15 mouse cellular contexts compared by ENCODE assay signal in the genomic region with DNA sequence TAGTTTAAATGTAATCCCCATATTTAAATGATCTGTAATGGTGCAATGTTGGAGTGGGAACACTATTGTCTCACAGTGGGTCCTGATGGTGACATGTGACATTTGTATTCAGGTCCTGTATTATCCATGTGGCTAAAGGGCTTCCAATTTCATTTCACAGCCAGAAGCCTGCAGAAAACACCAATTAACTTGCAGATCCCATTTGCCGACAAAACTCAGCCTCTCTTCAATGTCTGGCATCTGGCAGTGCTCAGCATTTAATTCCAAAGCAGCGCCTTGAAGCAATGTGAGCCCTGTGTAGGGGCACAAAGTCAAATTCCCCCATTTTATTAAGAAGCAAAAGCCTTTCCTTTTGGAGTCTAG.
DNase-seq lines count a peak whose midpoint lies in the region; ATAC-seq and TF ChIP-seq lines count a peak whose summit lies in the region.
"Had no signal": no experiment of that assay in that cellular context is flagged by ENCODE, and none has a peak within 500 bp of the region (broad histone marks: within the 10 kb centered on the region; RNA-seq: fewer than 3 reads in every experiment).

No protein-coding gene starts in this region.

- no peak overlapping the region for H3K27ac ChIP-seq in neural tube, embryonic 12.5 days
- peak overlapping the region; percentile 48; the same call in 1 of the 2 replicates for H3K27ac ChIP-seq in hindbrain, postnatal 0 days
- H3K27ac ChIP-seq in neural tube, embryonic 15.5 days (replicated peaks) = peak overlapping the region; percentile 61; the same call in 1 of the 2 replicates
- H3K27ac ChIP-seq in liver, embryonic 11.5 days (ENCODE audit: low read depth, low read length) = no peak overlapping the region
- H3K27ac ChIP-seq: liver, embryonic 13.5 days; macrophage had no signal

- H3K9ac ChIP-seq in neural tube, embryonic 12.5 days = no peak overlapping the region
- no peak overlapping the region for H3K9ac ChIP-seq in hindbrain, postnatal 0 days (replicated peaks; ENCODE audit: low read length)
- H3K9ac ChIP-seq in neural tube, embryonic 15.5 days (replicated peaks) = no peak overlapping the region
- H3K9ac ChIP-seq in liver, embryonic 11.5 days (ENCODE audit: low read depth, low read length) = no peak overlapping the region
- H3K9ac ChIP-seq: liver, embryonic 13.5 days had no signal

- TF ChIP-seq CTCF in hindbrain, postnatal 0 days (IDR thresholded peaks at IDR 0.05; ENCODE audit: low read depth) = no peak

- H3K4me3 ChIP-seq in neural tube, embryonic 12.5 days = no peak overlapping the region
- H3K4me3 ChIP-seq in hindbrain, postnatal 0 days (ENCODE audit: low read length) = no peak overlapping the region
- no peak overlapping the region for H3K4me3 ChIP-seq in neural tube, embryonic 15.5 days (replicated peaks)
- H3K4me3 ChIP-seq in liver, embryonic 11.5 days (ENCODE audit: low read depth, low read length) = no peak overlapping the region
- H3K4me3 ChIP-seq: liver, embryonic 13.5 days had no signal

- no peak overlapping the region for H3K4me2 ChIP-seq in neural tube, embryonic 12.5 days (replicated peaks)
- H3K4me2 ChIP-seq in hindbrain, postnatal 0 days (ENCODE audit: low read depth, low read length) = peak overlapping the region; percentile 33
- no peak overlapping the region for H3K4me2 ChIP-seq in neural tube, embryonic 15.5 days
- H3K4me2 ChIP-seq in liver, embryonic 11.5 days = no peak overlapping the region
- H3K4me2 ChIP-seq: liver, embryonic 13.5 days had no signal

- peaks cover 8% of the 10 kb centered on the region for H3K36me3 ChIP-seq in neural tube, embryonic 12.5 days
- peaks cover 4% of the 10 kb centered on the region for H3K36me3 ChIP-seq in hindbrain, postnatal 0 days (ENCODE audit: insufficient read depth, low read length)
- peaks cover 8% of the 10 kb centered on the region; the same call in 1 of the 2 replicates for H3K36me3 ChIP-seq in neural tube, embryonic 15.5 days
- no peaks in the 10 kb centered on the region; the same call in 1 of the 2 replicates for H3K36me3 ChIP-seq in liver, embryonic 11.5 days (ENCODE audit: control insufficient read depth, insufficient read depth, low read length)
- H3K36me3 ChIP-seq: liver, embryonic 13.5 days had no signal

- ATAC-seq in neural tube, embryonic 12.5 days (ENCODE audit: low FRiP score, low read depth) = peak; percentile 88
- ATAC-seq in hindbrain, postnatal 0 days = peak; percentile 87
- ATAC-seq in neural tube, embryonic 15.5 days (ENCODE audit: low FRiP score) = peak; percentile 85
- ATAC-seq in liver, embryonic 11.5 days (replicated peaks; ENCODE audit: low FRiP score) = no peak
- ATAC-seq: activated CD4-positive, CD25-positive, alpha-beta regulatory T cell, adult 4 months had no signal

- no peaks in the 10 kb centered on the region for H3K9me3 ChIP-seq in neural tube, embryonic 12.5 days
- no peaks in the 10 kb centered on the region for H3K9me3 ChIP-seq in hindbrain, postnatal 0 days (ENCODE audit: low read length)
- H3K9me3 ChIP-seq in neural tube, embryonic 15.5 days (replicated peaks) = no peaks in the 10 kb centered on the region
- H3K9me3 ChIP-seq in liver, embryonic 11.5 days (ENCODE audit: control insufficient read depth, low read length) = no peaks in the 10 kb centered on the region
- H3K9me3 ChIP-seq: liver, embryonic 13.5 days had no signal

- peaks cover 6% of the 10 kb centered on the region for H3K4me1 ChIP-seq in neural tube, embryonic 12.5 days
- peaks cover 12% of the 10 kb centered on the region; the same call in 1 of the 2 replicates for H3K4me1 ChIP-seq in hindbrain, postnatal 0 days (ENCODE audit: insufficient read depth, low read length)
- peaks cover 33% of the 10 kb centered on the region for H3K4me1 ChIP-seq in neural tube, embryonic 15.5 days
- no peaks in the 10 kb centered on the region for H3K4me1 ChIP-seq in liver, embryonic 11.5 days (replicated peaks; ENCODE audit: control insufficient read depth, insufficient read depth, low read length)
- H3K4me1 ChIP-seq: liver, embryonic 13.5 days had no signal

- no peaks in the 10 kb centered on the region for H3K27me3 ChIP-seq in neural tube, embryonic 12.5 days (replicated peaks)
- H3K27me3 ChIP-seq in hindbrain, postnatal 0 days (ENCODE audit: insufficient read depth, low read length) = no peaks in the 10 kb centered on the region
- no peaks in the 10 kb centered on the region for H3K27me3 ChIP-seq in neural tube, embryonic 15.5 days (replicated peaks)
- no peaks in the 10 kb centered on the region for H3K27me3 ChIP-seq in liver, embryonic 11.5 days (replicated peaks; ENCODE audit: control insufficient read depth, insufficient read depth, low read length)
- H3K27me3 ChIP-seq: liver, embryonic 13.5 days had no signal

- DNase-seq in embryo, embryonic 11 days = peak; percentile 23
- no peak for DNase-seq in embryo, embryonic 9.5 days (ENCODE audit: extremely low spot score)
- DNase-seq in neural tube, embryonic 10.5 days (ENCODE audit: extremely low spot score, low spot score) = no peak
- peak; percentile 78 for DNase-seq in hindbrain, postnatal 0 days (ENCODE audit: low spot score)
- no peak for DNase-seq in thymus, adult 18-20 months
- no peak for DNase-seq in liver, embryonic 11.5 days (ENCODE audit: low spot score)
- DNase-seq: heart, adult 18-20 months; heart, postnatal 36 days; kidney, postnatal 10 days; liver, embryonic 13.5 days; thymus, postnatal 25 days had no signal

- WGBS in neural tube, embryonic 12.5 days = 33% methylated on average over 2 of the region's 2 CpGs
- WGBS in hindbrain, postnatal 0 days = 11% methylated on average over 2 of the region's 2 CpGs
- WGBS in neural tube, embryonic 15.5 days = 18% methylated on average over 2 of the region's 2 CpGs
- 78% methylated on average over 2 of the region's 2 CpGs for WGBS in liver, embryonic 11.5 days

Comparison
In these comparisons a context has a peak if more than half of its experiments do, and no peak if none do; other contexts are left out.
1. DNase-seq: peak in embryo, embryonic 11 days (single experiment) and hindbrain, postnatal 0 days (single experiment); none in embryo, embryonic 9.5 days (single experiment), neural tube, embryonic 10.5 days (single experiment), thymus, adult 18-20 months (0 of 2) and liver, embryonic 11.5 days (single experiment).
2. H3K27ac ChIP-seq: peak in hindbrain, postnatal 0 days (single experiment) and neural tube, embryonic 15.5 days (single experiment); none in neural tube, embryonic 12.5 days (single experiment) and liver, embryonic 11.5 days (single experiment).